ENCODE assay signal across 15 mouse cellular contexts in the genomic region with DNA sequence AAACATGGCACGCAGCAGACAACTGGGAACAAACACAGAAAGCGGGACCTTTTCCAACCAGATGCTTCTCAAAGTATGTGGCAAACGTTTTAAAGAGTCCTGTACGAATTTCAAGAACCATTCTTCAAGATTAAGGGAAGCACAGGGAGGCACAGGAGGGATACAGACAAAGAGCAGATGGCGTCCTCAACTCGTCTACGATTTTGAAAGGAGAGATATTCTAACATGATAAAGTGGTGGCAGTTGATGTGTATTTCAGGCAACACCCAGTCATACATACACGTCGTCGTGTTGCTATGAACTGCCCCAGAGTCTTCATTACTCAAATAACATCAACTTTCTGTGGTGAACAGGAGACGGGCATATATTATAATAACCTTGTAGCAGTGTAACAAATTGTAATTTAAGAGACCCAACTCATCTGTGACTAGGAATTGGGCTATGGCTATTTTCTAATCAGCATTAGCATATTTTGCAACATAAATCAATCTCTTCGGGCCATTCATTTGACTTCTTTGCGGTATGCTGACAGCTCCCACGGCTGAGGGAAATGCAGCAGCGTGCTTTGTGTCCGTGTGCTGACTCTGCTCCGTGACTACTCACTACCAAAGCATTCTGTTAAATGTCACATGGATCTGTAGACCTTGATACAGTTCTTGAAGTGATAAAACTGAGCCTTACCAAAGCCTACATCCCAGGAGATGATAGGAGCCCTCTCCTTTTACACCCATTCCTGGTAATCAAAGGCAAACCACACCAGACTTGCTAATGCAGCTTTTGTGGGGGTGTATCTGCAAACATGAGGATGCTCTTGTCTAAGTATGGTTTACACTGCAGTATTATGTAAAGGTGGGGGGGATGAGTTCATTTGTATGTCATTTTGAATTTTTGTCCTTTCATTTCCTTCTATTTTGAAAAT.
A peak's percentile ranks its signal among the peaks of the same experiment; 100 is the strongest.
DNase-seq lines count a peak whose midpoint lies in the region; ATAC-seq lines count a peak whose summit lies in the region.
"Had no signal": no experiment of that assay in that cellular context is flagged by ENCODE, and none has a peak within 500 bp of the region (broad histone marks: within the 10 kb centered on the region; RNA-seq: fewer than 3 reads in every experiment).

No protein-coding gene starts in this region.

- no peaks in the 10 kb centered on the region for H3K27me3 ChIP-seq in forebrain, embryonic 15.5 days
- H3K27me3 ChIP-seq in forebrain, embryonic 12.5 days = no peaks in the 10 kb centered on the region
- H3K27me3 ChIP-seq in midbrain, embryonic 14.5 days (ENCODE audit: control insufficient read depth, insufficient read depth, low read length) = no peaks in the 10 kb centered on the region
- H3K27me3 ChIP-seq in midbrain, embryonic 11.5 days (ENCODE audit: control insufficient read depth, insufficient read depth, low read length) = no peaks in the 10 kb centered on the region
- no peaks in the 10 kb centered on the region for H3K27me3 ChIP-seq in neural tube, embryonic 14.5 days (ENCODE audit: control insufficient read depth, insufficient read depth, low read length)
- H3K27me3 ChIP-seq: embryonic facial prominence, embryonic 13.5 days; limb, embryonic 12.5 days had no signal

- no peak overlapping the region for H3K4me2 ChIP-seq in forebrain, embryonic 15.5 days (replicated peaks)
- H3K4me2 ChIP-seq in forebrain, embryonic 12.5 days = no peak overlapping the region
- H3K4me2 ChIP-seq in midbrain, embryonic 14.5 days (ENCODE audit: low read length) = no peak overlapping the region
- H3K4me2 ChIP-seq in midbrain, embryonic 11.5 days = no peak overlapping the region
- peak overlapping the region; percentile 14; the same call in 1 of the 2 replicates for H3K4me2 ChIP-seq in neural tube, embryonic 14.5 days (ENCODE audit: low read depth, low read length)
- H3K4me2 ChIP-seq: embryonic facial prominence, embryonic 13.5 days; limb, embryonic 12.5 days had no signal

- no peaks in the 10 kb centered on the region for H3K36me3 ChIP-seq in forebrain, embryonic 15.5 days
- H3K36me3 ChIP-seq in forebrain, embryonic 12.5 days (replicated peaks) = no peaks in the 10 kb centered on the region
- H3K36me3 ChIP-seq in midbrain, embryonic 14.5 days (ENCODE audit: control insufficient read depth, insufficient read depth, low read length) = no peaks in the 10 kb centered on the region
- H3K36me3 ChIP-seq in midbrain, embryonic 11.5 days (ENCODE audit: control insufficient read depth, insufficient read depth, low read length) = no peaks in the 10 kb centered on the region
- no peaks in the 10 kb centered on the region for H3K36me3 ChIP-seq in neural tube, embryonic 14.5 days (ENCODE audit: control insufficient read depth, insufficient read depth, low read length)
- H3K36me3 ChIP-seq: embryonic facial prominence, embryonic 13.5 days; limb, embryonic 12.5 days had no signal

- H3K9me3 ChIP-seq in forebrain, embryonic 15.5 days = no peaks in the 10 kb centered on the region
- H3K9me3 ChIP-seq in forebrain, embryonic 12.5 days = no peaks in the 10 kb centered on the region
- H3K9me3 ChIP-seq in midbrain, embryonic 14.5 days (ENCODE audit: control insufficient read depth, low read length) = no peaks in the 10 kb centered on the region
- no peaks in the 10 kb centered on the region for H3K9me3 ChIP-seq in midbrain, embryonic 11.5 days (ENCODE audit: control insufficient read depth, low read length)
- H3K9me3 ChIP-seq in neural tube, embryonic 14.5 days (ENCODE audit: control insufficient read depth, low read length) = no peaks in the 10 kb centered on the region
- H3K9me3 ChIP-seq: embryonic facial prominence, embryonic 13.5 days; limb, embryonic 12.5 days had no signal

- peak; percentile 69; the same call in 1 of the 2 replicates for ATAC-seq in forebrain, embryonic 15.5 days (replicated peaks)
- no peak for ATAC-seq in forebrain, embryonic 12.5 days (ENCODE audit: low FRiP score)
- no peak for ATAC-seq in midbrain, embryonic 14.5 days (ENCODE audit: low FRiP score, low TSS enrichment)
- ATAC-seq in midbrain, embryonic 11.5 days (ENCODE audit: low FRiP score) = no peak
- peak; percentile 58; the same call in 1 of the 2 replicates for ATAC-seq in neural tube, embryonic 14.5 days (ENCODE audit: low read depth)
- ATAC-seq: CD4-positive, CD25-positive, alpha-beta regulatory T cell, adult 4 months had no signal

- WGBS in forebrain, embryonic 15.5 days = 70% methylated on average over 17 of the region's 17 CpGs
- WGBS in forebrain, embryonic 12.5 days = 87% methylated on average over 17 of the region's 17 CpGs
- WGBS in midbrain, embryonic 14.5 days = 77% methylated on average over 17 of the region's 17 CpGs
- 87% methylated on average over 17 of the region's 17 CpGs for WGBS in midbrain, embryonic 11.5 days
- 50% methylated on average over 17 of the region's 17 CpGs for WGBS in neural tube, embryonic 14.5 days

- peak; percentile 12 for DNase-seq in midbrain, embryonic 14.5 days
- no peak for DNase-seq in midbrain, embryonic 11.5 days (ENCODE audit: low spot score, missing footprints)
- DNase-seq in frontal cortex, postnatal 36 days (ENCODE audit: low spot score in 2 of 2) = peak; percentile 9 to 25
- DNase-seq in lung, postnatal 25 days (ENCODE audit: low spot score) = no peak
- DNase-seq: cerebellum, adult 9-10 months; gastrocnemius, postnatal 25 days; heart, postnatal 10 days; kidney, adult 11 months; lung, adult 18-20 months had no signal

- no peak overlapping the region for H3K9ac ChIP-seq in forebrain, embryonic 15.5 days (replicated peaks)
- H3K9ac ChIP-seq in forebrain, embryonic 12.5 days = no peak overlapping the region
- no peak overlapping the region for H3K9ac ChIP-seq in midbrain, embryonic 14.5 days (replicated peaks; ENCODE audit: low read length)
- H3K9ac ChIP-seq in midbrain, embryonic 11.5 days (ENCODE audit: low read length) = no peak overlapping the region
- H3K9ac ChIP-seq in neural tube, embryonic 14.5 days (replicated peaks; ENCODE audit: low read depth, low read length) = no peak overlapping the region
- H3K9ac ChIP-seq: embryonic facial prominence, embryonic 13.5 days; limb, embryonic 12.5 days had no signal

- peak overlapping the region; percentile 67 for H3K27ac ChIP-seq in forebrain, embryonic 15.5 days (replicated peaks)
- no peak overlapping the region for H3K27ac ChIP-seq in forebrain, embryonic 12.5 days
- H3K27ac ChIP-seq in midbrain, embryonic 14.5 days (replicated peaks; ENCODE audit: low read depth, low read length) = no peak overlapping the region
- no peak overlapping the region for H3K27ac ChIP-seq in midbrain, embryonic 11.5 days (ENCODE audit: low read depth, low read length)
- no peak overlapping the region for H3K27ac ChIP-seq in neural tube, embryonic 14.5 days (ENCODE audit: low read depth, low read length)
- H3K27ac ChIP-seq: embryonic facial prominence, embryonic 13.5 days; limb, embryonic 12.5 days had no signal

- no peaks in the 10 kb centered on the region for H3K4me1 ChIP-seq in forebrain, embryonic 15.5 days
- H3K4me1 ChIP-seq in forebrain, embryonic 12.5 days = no peaks in the 10 kb centered on the region
- H3K4me1 ChIP-seq in midbrain, embryonic 14.5 days (ENCODE audit: control insufficient read depth, insufficient read depth, low read length) = no peaks in the 10 kb centered on the region
- H3K4me1 ChIP-seq in midbrain, embryonic 11.5 days (ENCODE audit: control insufficient read depth, insufficient read depth, low read length) = no peaks in the 10 kb centered on the region
- H3K4me1 ChIP-seq in neural tube, embryonic 14.5 days (ENCODE audit: control insufficient read depth, insufficient read depth, low read length) = no peaks in the 10 kb centered on the region
- H3K4me1 ChIP-seq: embryonic facial prominence, embryonic 13.5 days; limb, embryonic 12.5 days had no signal

- no peak overlapping the region for H3K4me3 ChIP-seq in forebrain, embryonic 15.5 days
- no peak overlapping the region for H3K4me3 ChIP-seq in forebrain, embryonic 12.5 days (replicated peaks)
- no peak overlapping the region for H3K4me3 ChIP-seq in midbrain, embryonic 14.5 days (replicated peaks; ENCODE audit: low read depth, low read length)
- H3K4me3 ChIP-seq in midbrain, embryonic 11.5 days (ENCODE audit: low read depth, low read length) = no peak overlapping the region
- no peak overlapping the region for H3K4me3 ChIP-seq in neural tube, embryonic 14.5 days (ENCODE audit: low read depth, low read length)
- H3K4me3 ChIP-seq: embryonic facial prominence, embryonic 13.5 days; limb, embryonic 12.5 days had no signal

Comparison
In these comparisons a context has a peak if more than half of its experiments do, and no peak if none do; other contexts are left out.
1. ATAC-seq: peak in forebrain, embryonic 15.5 days (single experiment) and neural tube, embryonic 14.5 days (single experiment); none in forebrain, embryonic 12.5 days (single experiment), midbrain, embryonic 14.5 days (single experiment) and midbrain, embryonic 11.5 days (single experiment).
2. DNase-seq: peak in midbrain, embryonic 14.5 days (single experiment) and frontal cortex, postnatal 36 days (2 of 2); none in midbrain, embryonic 11.5 days (single experiment) and lung, postnatal 25 days (single experiment).